Mouse (Mus musculus): ENCODE data around the gene Lemd1. TPM values are rescaled to one million over a fixed set of nuclear protein-coding genes. Genes with fewer than 3 reads are reported as not detected.
A peak's percentile ranks its signal among the peaks of the same experiment; 100 is the strongest.

Gene Lemd1
- polyA plus RNA-seq (2015; fragmentation: Nextera tagmentation; extraction: Ambion mirVana) = 0.43 and 0.58 TPM in 2 replicates

- Histone ChIP-seq H3K36me3 (no peaks in the 10 kb centered on the region), H3K27me3 (replicated peaks) (peaks cover 75% of the 10 kb centered on the region), H3K4me3 (replicated peaks) (peak within 1 kb of the TSS; percentile 54), H3K4me2 (replicated peaks) (peak within 1 kb of the TSS; percentile 97), H3K9ac (peak within 1 kb of the TSS; percentile 29), H3K27ac (no peak within 1 kb of the TSS), H3K9me3 (no peaks in the 10 kb centered on the region), H3K4me1 (replicated peaks) (peaks cover 22% of the 10 kb centered on the region)
- under 1% methylated on average over 34 of the region's 34 CpGs for WGBS
- no peak for ATAC-seq
Observed at GRCm38 (mm10) chr1:132191093-132191785, at the start of gene Lemd1, which contains the start of gene AC124108.1. Lemd1 (plus strand) TSS chr1:132191431. AC124108.1 (plus strand) TSS chr1:132191457.

- peaks cover 20% of the 10 kb centered on the region; the same call in 1 of the 2 replicates for H3K4me1 ChIP-seq (replicated peaks)
- H3K27me3 ChIP-seq (replicated peaks) = 0 out of 2 replicates have a peak, but pooled peaks cover 3% of the 10 kb centered on the region
- no peaks in the 10 kb centered on the region for H3K9me3 ChIP-seq
- no peak for ATAC-seq
- H3K4me3 ChIP-seq (replicated peaks) = no peak overlapping the region
- no peak overlapping the region for H3K4me2 ChIP-seq (replicated peaks)
- H3K9ac ChIP-seq = no peak overlapping the region
- no peak overlapping the region for H3K27ac ChIP-seq
- 63% methylated on average over 13 of the region's 13 CpGs for WGBS
- H3K36me3 ChIP-seq = no peaks in the 10 kb centered on the region
Observed at GRCm38 (mm10) chr1:132141753-132142152, 49.5 kb upstream of the Lemd1 start.

GRCm38 (mm10) chr1:132143079-132143478 lies 48.2 kb upstream of the Lemd1 start:
- H3K4me2 ChIP-seq (replicated peaks) = no peak overlapping the region
- no peak overlapping the region for H3K9ac ChIP-seq
- 0 out of 2 replicates have a peak, but pooled peaks cover 3% of the 10 kb centered on the region for H3K27me3 ChIP-seq (replicated peaks)
- H3K27ac ChIP-seq = no peak overlapping the region
- H3K36me3 ChIP-seq = no peaks in the 10 kb centered on the region
- no peaks in the 10 kb centered on the region for H3K9me3 ChIP-seq
- H3K4me1 ChIP-seq (replicated peaks) = peaks cover 16% of the 10 kb centered on the region; the same call in 1 of the 2 replicates
- WGBS = 74% methylated on average over 5 of the region's 5 CpGs
- H3K4me3 ChIP-seq (replicated peaks) = no peak overlapping the region
- no peak for ATAC-seq

- no peak overlapping the region for H3K9ac ChIP-seq
- WGBS = 55% methylated on average over 4 of the region's 4 CpGs
- H3K9me3 ChIP-seq = no peaks in the 10 kb centered on the region
- H3K4me2 ChIP-seq (replicated peaks) = no peak overlapping the region
- H3K4me3 ChIP-seq (replicated peaks) = no peak overlapping the region
- no peaks in the 10 kb centered on the region for H3K36me3 ChIP-seq
- H3K4me1 ChIP-seq (replicated peaks) = peaks cover 9% of the 10 kb centered on the region; the same call in 1 of the 2 replicates
- H3K27ac ChIP-seq = no peak overlapping the region
- ATAC-seq = no peak
- H3K27me3 ChIP-seq (replicated peaks) = 0 out of 2 replicates have a peak, but pooled peaks cover 3% of the 10 kb centered on the region
Observed at GRCm38 (mm10) chr1:132143730-132144129, 47.5 kb upstream of the Lemd1 start.

- no peak overlapping the region for H3K4me3 ChIP-seq (replicated peaks)
- H3K4me1 ChIP-seq (replicated peaks) = peaks cover 6% of the 10 kb centered on the region; the same call in 1 of the 2 replicates
- H3K9me3 ChIP-seq = no peaks in the 10 kb centered on the region
- 0 out of 2 replicates have a peak, but pooled peaks cover 3% of the 10 kb centered on the region for H3K27me3 ChIP-seq (replicated peaks)
- H3K27ac ChIP-seq = no peak overlapping the region
- no peak overlapping the region for H3K9ac ChIP-seq
- no peaks in the 10 kb centered on the region for H3K36me3 ChIP-seq
- no peak overlapping the region for H3K4me2 ChIP-seq (replicated peaks)
- 36% methylated on average over 2 of the region's 2 CpGs for WGBS
- ATAC-seq = no peak
Observed at GRCm38 (mm10) chr1:132144223-132144622, 47.0 kb upstream of the Lemd1 start.

GRCm38 (mm10) chr1:132144837-132145236 lies 46.4 kb upstream of the Lemd1 start:
- Histone ChIP-seq H3K27ac (no peak overlapping the region), H3K27me3 (replicated peaks) (0 out of 2 replicates have a peak, but pooled peaks cover 3% of the 10 kb centered on the region), H3K9ac (no peak overlapping the region), H3K4me1 (replicated peaks) (peaks cover 5% of the 10 kb centered on the region; the same call in 1 of the 2 replicates), H3K4me2 (replicated peaks) (no peak overlapping the region), H3K4me3 (replicated peaks) (no peak overlapping the region), H3K36me3 (no peaks in the 10 kb centered on the region), H3K9me3 (no peaks in the 10 kb centered on the region)
- no peak for ATAC-seq
- 74% methylated on average over 3 of the region's 3 CpGs for WGBS

- no peak for ATAC-seq
- Histone ChIP-seq H3K4me2 (replicated peaks) (no peak overlapping the region), H3K4me1 (replicated peaks) (0 out of 2 replicates have a peak, but pooled peaks cover 7% of the 10 kb centered on the region), H3K4me3 (replicated peaks) (no peak overlapping the region), H3K27me3 (replicated peaks) (0 out of 2 replicates have a peak, but pooled peaks cover 3% of the 10 kb centered on the region), H3K36me3 (no peaks in the 10 kb centered on the region), H3K27ac (no peak overlapping the region), H3K9me3 (no peaks in the 10 kb centered on the region), H3K9ac (no peak overlapping the region)
- 89% methylated on average over 8 of the region's 8 CpGs for WGBS
Observed at GRCm38 (mm10) chr1:132145973-132146685, 45.1 kb upstream of the Lemd1 start.

- WGBS = 71% methylated on average over 2 of the region's 2 CpGs
- Histone ChIP-seq H3K4me1 (replicated peaks) (0 out of 2 replicates have a peak, but pooled peaks cover 14% of the 10 kb centered on the region), H3K36me3 (no peaks in the 10 kb centered on the region)
Observed at GRCm38 (mm10) chr1:132149410-132149809, 41.8 kb upstream of the Lemd1 start.

GRCm38 (mm10) chr1:132150171-132150570 lies 41.1 kb upstream of the Lemd1 start:
- peak; percentile 87 for ATAC-seq
- peak overlapping the region; percentile 8; the same call in 1 of the 2 replicates for H3K27ac ChIP-seq
- H3K4me1 ChIP-seq (replicated peaks) = 0 out of 2 replicates have a peak, but pooled peaks cover 14% of the 10 kb centered on the region
- H3K27me3 ChIP-seq (replicated peaks) = no peaks in the 10 kb centered on the region
- H3K4me2 ChIP-seq (replicated peaks) = no peak overlapping the region
- H3K36me3 ChIP-seq = no peaks in the 10 kb centered on the region
- no peaks in the 10 kb centered on the region for H3K9me3 ChIP-seq
- WGBS = 38% methylated on average over 1 of the region's 1 CpGs
- no peak overlapping the region for H3K4me3 ChIP-seq (replicated peaks)
- no peak overlapping the region for H3K9ac ChIP-seq

More at GRCm38 (mm10) chr1:132149410-132149809, 41.8 kb upstream of the Lemd1 start:
- no peak for ATAC-seq
- Histone ChIP-seq H3K27ac (no peak overlapping the region), H3K9me3 (no peaks in the 10 kb centered on the region), H3K27me3 (replicated peaks) (no peaks in the 10 kb centered on the region), H3K9ac (no peak overlapping the region), H3K4me3 (replicated peaks) (no peak overlapping the region), H3K4me2 (replicated peaks) (no peak overlapping the region)

- Histone ChIP-seq H3K9ac (no peak overlapping the region), H3K4me2 (replicated peaks) (no peak overlapping the region), H3K27ac (peak overlapping the region; percentile 14; the same call in 1 of the 2 replicates), H3K4me1 (replicated peaks) (0 out of 2 replicates have a peak, but pooled peaks cover 14% of the 10 kb centered on the region), H3K4me3 (replicated peaks) (no peak overlapping the region), H3K27me3 (replicated peaks) (no peaks in the 10 kb centered on the region), H3K9me3 (no peaks in the 10 kb centered on the region), H3K36me3 (no peaks in the 10 kb centered on the region)
- ATAC-seq = no peak; the same call in 1 of the 2 replicates
- 72% methylated on average over 15 of the region's 15 CpGs for WGBS
Observed at GRCm38 (mm10) chr1:132150817-132151601, 40.2 kb upstream of the Lemd1 start.

- Histone ChIP-seq H3K4me3 (replicated peaks) (no peak overlapping the region), H3K27ac (no peak overlapping the region), H3K9me3 (no peaks in the 10 kb centered on the region), H3K27me3 (replicated peaks) (no peaks in the 10 kb centered on the region), H3K4me2 (replicated peaks) (no peak overlapping the region), H3K36me3 (no peaks in the 10 kb centered on the region), H3K9ac (no peak overlapping the region), H3K4me1 (replicated peaks) (0 out of 2 replicates have a peak, but pooled peaks cover 14% of the 10 kb centered on the region)
- 46% methylated on average over 2 of the region's 2 CpGs for WGBS
- ATAC-seq = peak; percentile 27
Observed at GRCm38 (mm10) chr1:132151908-132152307, 39.3 kb upstream of the Lemd1 start.

Data from intestine, embryonic 15.5 days (tissue).